Mouse (Mus musculus) hindbrain, embryonic 14.5 days (tissue): Measurements from ENCODE around the gene Tubb1. TPM values are rescaled to one million over a fixed set of nuclear protein-coding genes. Genes with fewer than 3 reads are reported as not detected.

ENCODE experiments used
- polyA plus RNA-seq: library from polyadenylated mRNA; unstranded; fragments of >200 nt; fragmentation: Nextera tagmentation; extraction: Ambion mirVana; gene quantifications from 2 replicates; pipeline ENCODE4 v1.2.1, GENCODE M21; 2014

Gene Tubb1
- polyA plus RNA-seq, 1 experiment from 2014 or later, result 0.82 TPM

Other genes with a start within 250 kb of the Tubb1 start
- gene Gnas, start 166.4 kb upstream of the Tubb1 start, polyA plus RNA-seq, result 1,800 and 1,897 TPM in 2 replicates
- 8.6 and 10.9 TPM in 2 replicates for gene Gm20721, start 104.0 kb upstream of the Tubb1 start, polyA plus RNA-seq
- 102 and 106 TPM in 2 replicates for gene Nelfcd, start 34.9 kb upstream of the Tubb1 start, polyA plus RNA-seq
- gene Ctsz, start 11.7 kb upstream of the Tubb1 start, polyA plus RNA-seq, result 75.0 and 80.5 TPM in 2 replicates
- 793 and 981 TPM in 2 replicates for gene Atp5e, start 13.4 kb downstream of the Tubb1 start, polyA plus RNA-seq
- gene Prelid3b, start 22.4 kb downstream of the Tubb1 start, polyA plus RNA-seq, result 108 and 118 TPM in 2 replicates
- gene Zfp831, start 192.8 kb downstream of the Tubb1 start, polyA plus RNA-seq, result not detected in 2 replicates